Mouse (Mus musculus): Measurements from ENCODE around the gene Arhgap23. TPM values are rescaled to one million over a fixed set of nuclear protein-coding genes. Genes with fewer than 3 reads are reported as not detected.

The Arhgap23 gene
- polyA plus RNA-seq, 1 experiment from 2014 or later = 5.0 TPM

GRCm38 (mm10) chr11:97434704-97435454, 19.5 kb downstream of the Arhgap23 start:
- H3K4me1 ChIP-seq (replicated peaks; ENCODE audit: control insufficient read depth, insufficient read depth, low read length) = peaks cover 47% of the 10 kb centered on the region
- peak overlapping the region; percentile 25; the same call in 1 of the 2 replicates for H3K9ac ChIP-seq (ENCODE audit: low read length)
- peak overlapping the region; percentile 90 for H3K27ac ChIP-seq (ENCODE audit: low read depth)
- H3K9me3 ChIP-seq (ENCODE audit: control insufficient read depth, low read length) = no peaks in the 10 kb centered on the region
- WGBS = 3% methylated on average over 15 of the region's 15 CpGs
- no peaks in the 10 kb centered on the region for H3K36me3 ChIP-seq (ENCODE audit: control insufficient read depth, insufficient read depth, low read length)
- no peaks in the 10 kb centered on the region for H3K27me3 ChIP-seq (replicated peaks; ENCODE audit: control insufficient read depth, insufficient read depth, low read length)
- peak; percentile 73 for ATAC-seq (replicated peaks; ENCODE audit: low FRiP score, low TSS enrichment, low read depth)
- H3K4me2 ChIP-seq (ENCODE audit: low read length) = peak overlapping the region; percentile 54
- peak overlapping the region; percentile 38 for H3K4me3 ChIP-seq (ENCODE audit: low read depth, low read length)
- peak; percentile 89 for DNase-seq (ENCODE audit: low spot score)

GRCm38 (mm10) chr11:97435808-97436491, 20.6 kb downstream of the Arhgap23 start:
- WGBS = 41% methylated on average over 13 of the region's 13 CpGs
- Histone ChIP-seq H3K9me3 (ENCODE audit: control insufficient read depth, low read length) (no peaks in the 10 kb centered on the region), H3K4me2 (ENCODE audit: low read length) (peak overlapping the region; percentile 54; the same call in 1 of the 2 replicates), H3K4me3 (ENCODE audit: low read depth, low read length) (no peak overlapping the region), H3K27me3 (replicated peaks; ENCODE audit: control insufficient read depth, insufficient read depth, low read length) (no peaks in the 10 kb centered on the region), H3K4me1 (replicated peaks; ENCODE audit: control insufficient read depth, insufficient read depth, low read length) (peaks cover 50% of the 10 kb centered on the region), H3K36me3 (ENCODE audit: control insufficient read depth, insufficient read depth, low read length) (no peaks in the 10 kb centered on the region), H3K27ac (ENCODE audit: low read depth) (peak overlapping the region; percentile 90), H3K9ac (ENCODE audit: low read length) (no peak overlapping the region)
- 0 out of 2 replicates have a peak, but pooled peaks have one; percentile 10 for ATAC-seq (replicated peaks; ENCODE audit: low FRiP score, low TSS enrichment, low read depth)
- no peak for DNase-seq (ENCODE audit: low spot score)

GRCm38 (mm10) chr11:97437745-97438144, 22.4 kb downstream of the Arhgap23 start:
- peaks cover 68% of the 10 kb centered on the region for H3K4me1 ChIP-seq (replicated peaks; ENCODE audit: control insufficient read depth, insufficient read depth, low read length)
- H3K9ac ChIP-seq (ENCODE audit: low read length) = no peak overlapping the region
- no peaks in the 10 kb centered on the region for H3K27me3 ChIP-seq (replicated peaks; ENCODE audit: control insufficient read depth, insufficient read depth, low read length)
- ATAC-seq (replicated peaks; ENCODE audit: low FRiP score, low TSS enrichment, low read depth) (no peak; the same call in 1 of the 2 replicates), DNase-seq (ENCODE audit: low spot score) (peak; percentile 79)
- 6% methylated on average over 5 of the region's 5 CpGs for WGBS
- H3K9me3 ChIP-seq (ENCODE audit: control insufficient read depth, low read length) = no peaks in the 10 kb centered on the region
- H3K4me2 ChIP-seq (ENCODE audit: low read length) = peak overlapping the region; percentile 11; the same call in 1 of the 2 replicates
- no peak overlapping the region for H3K4me3 ChIP-seq (ENCODE audit: low read depth, low read length)
- no peaks in the 10 kb centered on the region for H3K36me3 ChIP-seq (ENCODE audit: control insufficient read depth, insufficient read depth, low read length)
- peak overlapping the region; percentile 77 for H3K27ac ChIP-seq (ENCODE audit: low read depth)

GRCm38 (mm10) chr11:97438868-97439267, 23.5 kb downstream of the Arhgap23 start:
- H3K9me3 ChIP-seq (ENCODE audit: control insufficient read depth, low read length) = no peaks in the 10 kb centered on the region
- 38% methylated on average over 9 of the region's 9 CpGs for WGBS

GRCm38 (mm10) chr11:97439935-97440334, 24.6 kb downstream of the Arhgap23 start:
- H3K36me3 ChIP-seq (ENCODE audit: control insufficient read depth, insufficient read depth, low read length) = peaks cover 12% of the 10 kb centered on the region
- WGBS = under 1% methylated on average over 37 of the region's 37 CpGs
- peak overlapping the region; percentile 57 for H3K9ac ChIP-seq (ENCODE audit: low read length)
- H3K4me2 ChIP-seq (ENCODE audit: low read length) = peak overlapping the region; percentile 61
- ATAC-seq (replicated peaks; ENCODE audit: low FRiP score, low TSS enrichment, low read depth) (peak; percentile 22; the same call in 1 of the 2 replicates), DNase-seq (ENCODE audit: low spot score) (peak; percentile 73)
- peaks cover 63% of the 10 kb centered on the region for H3K4me1 ChIP-seq (replicated peaks; ENCODE audit: control insufficient read depth, insufficient read depth, low read length)
- H3K9me3 ChIP-seq (ENCODE audit: control insufficient read depth, low read length) = no peaks in the 10 kb centered on the region
- H3K27ac ChIP-seq (ENCODE audit: low read depth) = peak overlapping the region; percentile 77
- H3K27me3 ChIP-seq (replicated peaks; ENCODE audit: control insufficient read depth, insufficient read depth, low read length) = no peaks in the 10 kb centered on the region
- H3K4me3 ChIP-seq (ENCODE audit: low read depth, low read length) = peak overlapping the region; percentile 58

More at GRCm38 (mm10) chr11:97438868-97439267, 23.5 kb downstream of the Arhgap23 start:
- DNase-seq (ENCODE audit: low spot score) (no peak), ATAC-seq (replicated peaks; ENCODE audit: low FRiP score, low TSS enrichment, low read depth) (no peak)
- H3K9ac ChIP-seq (ENCODE audit: low read length) = no peak overlapping the region
- H3K4me2 ChIP-seq (ENCODE audit: low read length) = peak overlapping the region; percentile 13; the same call in 1 of the 2 replicates
- peaks cover 2% of the 10 kb centered on the region; the same call in 1 of the 2 replicates for H3K36me3 ChIP-seq (ENCODE audit: control insufficient read depth, insufficient read depth, low read length)
- H3K4me3 ChIP-seq (ENCODE audit: low read depth, low read length) = no peak overlapping the region
- peak overlapping the region; percentile 77 for H3K27ac ChIP-seq (ENCODE audit: low read depth)
- no peaks in the 10 kb centered on the region for H3K27me3 ChIP-seq (replicated peaks; ENCODE audit: control insufficient read depth, insufficient read depth, low read length)
- peaks cover 71% of the 10 kb centered on the region for H3K4me1 ChIP-seq (replicated peaks; ENCODE audit: control insufficient read depth, insufficient read depth, low read length)

GRCm38 (mm10) chr11:97440441-97440881, 25.1 kb downstream of the Arhgap23 start:
- H3K4me3 ChIP-seq (ENCODE audit: low read depth, low read length) = peak overlapping the region; percentile 58
- 2% methylated on average over 27 of the region's 34 CpGs for WGBS
- H3K27me3 ChIP-seq (replicated peaks; ENCODE audit: control insufficient read depth, insufficient read depth, low read length) = no peaks in the 10 kb centered on the region
- peak overlapping the region; percentile 77 for H3K27ac ChIP-seq (ENCODE audit: low read depth)
- H3K9ac ChIP-seq (ENCODE audit: low read length) = peak overlapping the region; percentile 57
- no peaks in the 10 kb centered on the region for H3K9me3 ChIP-seq (ENCODE audit: control insufficient read depth, low read length)
- H3K4me2 ChIP-seq (ENCODE audit: low read length) = peak overlapping the region; percentile 61
- peaks cover 16% of the 10 kb centered on the region for H3K36me3 ChIP-seq (ENCODE audit: control insufficient read depth, insufficient read depth, low read length)
- ATAC-seq (replicated peaks; ENCODE audit: low FRiP score, low TSS enrichment, low read depth) (no peak), DNase-seq (ENCODE audit: low spot score) (no peak)
- peaks cover 57% of the 10 kb centered on the region for H3K4me1 ChIP-seq (replicated peaks; ENCODE audit: control insufficient read depth, insufficient read depth, low read length)

- Histone ChIP-seq H3K9me3 (ENCODE audit: control insufficient read depth, low read length) (no peaks in the 10 kb centered on the region), H3K4me3 (ENCODE audit: low read depth, low read length) (peak overlapping the region; percentile 58), H3K36me3 (ENCODE audit: control insufficient read depth, insufficient read depth, low read length) (peaks cover 23% of the 10 kb centered on the region), H3K4me1 (replicated peaks; ENCODE audit: control insufficient read depth, insufficient read depth, low read length) (peaks cover 51% of the 10 kb centered on the region), H3K27ac (ENCODE audit: low read depth) (peak overlapping the region; percentile 77), H3K9ac (ENCODE audit: low read length) (peak overlapping the region; percentile 57), H3K27me3 (replicated peaks; ENCODE audit: control insufficient read depth, insufficient read depth, low read length) (no peaks in the 10 kb centered on the region), H3K4me2 (ENCODE audit: low read length) (peak overlapping the region; percentile 61)
- no peak for ATAC-seq (replicated peaks; ENCODE audit: low FRiP score, low TSS enrichment, low read depth)
- 37% methylated on average over 15 of the region's 15 CpGs for WGBS
- DNase-seq (ENCODE audit: low spot score) = no peak
These were observed 25.8 kb downstream of the Arhgap23 start for GRCm38 (mm10) chr11:97441036-97441657.

- no peaks in the 10 kb centered on the region for H3K9me3 ChIP-seq (ENCODE audit: control insufficient read depth, low read length)
- ATAC-seq (replicated peaks; ENCODE audit: low FRiP score, low TSS enrichment, low read depth) (no peak), DNase-seq (ENCODE audit: low spot score) (no peak)
- H3K27me3 ChIP-seq (replicated peaks; ENCODE audit: control insufficient read depth, insufficient read depth, low read length) = no peaks in the 10 kb centered on the region
- peak overlapping the region; percentile 77 for H3K27ac ChIP-seq (ENCODE audit: low read depth)
- H3K4me2 ChIP-seq (ENCODE audit: low read length) = peak overlapping the region; percentile 61
- peaks cover 28% of the 10 kb centered on the region for H3K36me3 ChIP-seq (ENCODE audit: control insufficient read depth, insufficient read depth, low read length)
- 19% methylated on average over 3 of the region's 3 CpGs for WGBS
- peak overlapping the region; percentile 58 for H3K4me3 ChIP-seq (ENCODE audit: low read depth, low read length)
- peaks cover 50% of the 10 kb centered on the region for H3K4me1 ChIP-seq (replicated peaks; ENCODE audit: control insufficient read depth, insufficient read depth, low read length)
- 0 out of 2 replicates have a peak overlapping the region, but pooled peaks have one; percentile 57 for H3K9ac ChIP-seq (ENCODE audit: low read length)
These were observed 26.4 kb downstream of the Arhgap23 start for GRCm38 (mm10) chr11:97441658-97442125.

Data from intestine, embryonic 14.5 days (tissue).